Mouse (Mus musculus) C2C12 (cell line): ENCODE measurements around the gene Mcm8. TPM values are rescaled to one million over a fixed set of nuclear protein-coding genes. Genes with fewer than 3 reads are reported as not detected.

Experiments used
- H3K27me3 ChIP-seq: one replicate; pipeline ENCODE4 v1.6.1; 2011; ENCODE audit not compliant: control insufficient read depth, insufficient read depth, insufficient read length
- H3K36me3 ChIP-seq: one replicate; pipeline ENCODE4 v1.6.1; 2011; ENCODE audit not compliant: control insufficient read depth, insufficient read depth
- H3K4me3 ChIP-seq: one replicate; pipeline ENCODE4 v1.5.1; 2011; ENCODE audit warnings: mild to moderate bottlenecking, control low read depth; ENCODE audit not compliant: poor library complexity, insufficient read depth, severe bottlenecking
- H3K79me2 ChIP-seq: one replicate; pipeline ENCODE4 v1.6.1; 2011; ENCODE audit not compliant: control insufficient read depth, insufficient read depth
- H3K79me3 ChIP-seq: one replicate; pipeline ENCODE4 v1.6.1; 2011; ENCODE audit warnings: low read depth, control low read depth
- H3ac ChIP-seq: one replicate; pipeline ENCODE3; 2011; ENCODE audit warnings: low read depth; ENCODE audit not compliant: control insufficient read depth, insufficient read length
- CEBPB ChIP-seq: IDR thresholded peaks from one replicate; pipeline ENCODE4 v1.6.1; 2011; ENCODE audit warnings: low read depth, mild to moderate bottlenecking, control low read depth, moderate library complexity
- CTCF ChIP-seq: IDR thresholded peaks from one replicate; pipeline ENCODE4 v1.5.1; 2011; ENCODE audit not compliant: control insufficient read depth, insufficient read depth, insufficient read length
- FOSL1 ChIP-seq: IDR thresholded peaks from one replicate; pipeline ENCODE4 v1.8.0; 2011; ENCODE audit warnings: mild to moderate bottlenecking, low read length; ENCODE audit not compliant: poor library complexity, insufficient read depth, severe bottlenecking
- MAX ChIP-seq: IDR thresholded peaks from one replicate; pipeline ENCODE4 v1.6.1; 2011; ENCODE audit warnings: mild to moderate bottlenecking, control low read depth
- MYOD1 ChIP-seq: IDR thresholded peaks from one replicate; pipeline ENCODE4 v1.6.1; 2011; ENCODE audit warnings: low read depth; ENCODE audit not compliant: control insufficient read depth, insufficient read length
- MYOG ChIP-seq: IDR thresholded peaks from one replicate; pipeline ENCODE4 v1.6.1; 2011; ENCODE audit not compliant: control insufficient read depth, insufficient read length; ENCODE audit errors: extremely low read depth
- USF1 ChIP-seq: IDR thresholded peaks from one replicate; pipeline ENCODE4 v1.6.1; 2011; ENCODE audit warnings: low read depth, mild to moderate bottlenecking, control low read depth, moderate library complexity
- polyA plus RNA-seq: library from polyadenylated mRNA; unstranded; fragments of >200 nt; fragmentation: generic; extraction: Trizol; gene quantifications from one replicate; pipeline ENCODE4 v1.2.1, GENCODE M21; 2012; ENCODE audit warnings: missing spikeins

Mcm8 gene
- polyA plus RNA-seq, 1 experiment: 2.8 TPM

DNA sequence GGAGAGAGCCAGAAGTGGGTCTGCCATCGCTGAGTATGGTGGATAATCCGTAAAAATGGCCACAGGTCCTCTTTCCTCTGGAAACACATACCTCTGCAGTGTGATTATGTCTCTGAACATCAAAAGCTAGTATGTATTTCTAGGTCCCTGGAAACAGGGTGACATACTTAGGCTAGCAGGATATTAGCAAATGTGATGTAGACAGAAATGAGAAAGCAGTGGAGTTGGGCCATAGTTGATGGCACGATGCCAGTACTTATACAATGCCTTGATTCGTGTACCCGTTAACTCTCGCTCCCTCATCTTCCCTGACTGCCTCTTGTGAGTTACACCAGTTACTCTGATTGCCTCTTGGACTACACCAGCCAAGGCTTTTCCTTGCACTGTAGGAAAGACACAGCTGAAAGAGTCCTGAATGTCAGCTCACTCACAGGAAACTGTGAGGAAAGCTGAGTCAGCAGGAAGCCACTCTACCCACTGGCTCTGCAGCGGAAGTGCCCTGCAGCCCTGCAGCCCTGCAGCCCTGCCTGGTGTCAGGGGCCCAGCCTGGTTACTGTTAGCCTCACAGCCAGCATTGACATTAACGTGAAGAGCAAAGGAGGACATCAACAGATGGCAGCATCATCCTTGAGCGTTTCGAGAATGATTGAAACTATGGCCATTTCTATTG is 57.9 kb downstream of the Mcm8 start:
- no peaks in the 10 kb centered on the region for H3K79me3 ChIP-seq
- peaks cover 12% of the 10 kb centered on the region for H3K27me3 ChIP-seq
- no peak overlapping the region for H3ac ChIP-seq
- H3K36me3 ChIP-seq: no peaks in the 10 kb centered on the region
- no peaks in the 10 kb centered on the region for H3K79me2 ChIP-seq
- TF ChIP-seq CEBPB: no peak
- TF ChIP-seq FOSL1: no peak
- TF ChIP-seq MAX: no peak
- TF ChIP-seq MYOD1: no peak
- H3K4me3 ChIP-seq: no peak overlapping the region

DNA sequence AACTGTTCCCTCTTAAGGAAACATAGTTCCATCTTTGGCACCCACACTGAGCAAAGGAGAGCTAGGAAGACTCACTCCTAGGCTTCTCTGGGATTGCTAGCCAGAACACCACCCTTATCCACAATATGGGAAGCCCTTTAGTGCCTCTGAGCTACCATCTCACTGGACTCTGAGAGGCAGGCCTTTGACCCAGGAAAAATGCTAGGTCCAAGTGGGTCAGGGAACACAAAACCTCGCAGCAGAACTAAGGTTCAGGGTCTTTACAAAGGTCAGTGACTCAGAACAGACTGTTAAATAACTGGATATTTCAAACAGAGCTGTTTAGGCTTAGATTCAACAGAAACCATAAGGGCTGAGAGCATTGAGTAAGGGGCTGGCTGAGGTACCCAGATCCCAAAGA is 61.0 kb downstream of the Mcm8 start:
- H3K27me3 ChIP-seq: peaks cover 35% of the 10 kb centered on the region
- no peak overlapping the region for H3ac ChIP-seq
- no peaks in the 10 kb centered on the region for H3K36me3 ChIP-seq
- no peak overlapping the region for H3K4me3 ChIP-seq
- TF ChIP-seq MYOG (no peak), USF1 (no peak), CEBPB (no peak), MAX (no peak), CTCF (no peak), MYOD1 (no peak), FOSL1 (no peak)
- no peaks in the 10 kb centered on the region for H3K79me2 ChIP-seq
- H3K79me3 ChIP-seq: no peaks in the 10 kb centered on the region

- TF ChIP-seq CTCF (no peak), MAX (no peak), MYOG (no peak), CEBPB (no peak), MYOD1 (peak; percentile 24), FOSL1 (no peak)
- no peaks in the 10 kb centered on the region for H3K36me3 ChIP-seq
- H3ac ChIP-seq: peak overlapping the region; percentile 25
- peaks cover 37% of the 10 kb centered on the region for H3K27me3 ChIP-seq
- H3K4me3 ChIP-seq: no peak overlapping the region
- no peaks in the 10 kb centered on the region for H3K79me3 ChIP-seq
- H3K79me2 ChIP-seq: no peaks in the 10 kb centered on the region
Measured at GRCm38 (mm10) chr2:132879261-132880044, 63.5 kb downstream of the Mcm8 start.

DNA sequence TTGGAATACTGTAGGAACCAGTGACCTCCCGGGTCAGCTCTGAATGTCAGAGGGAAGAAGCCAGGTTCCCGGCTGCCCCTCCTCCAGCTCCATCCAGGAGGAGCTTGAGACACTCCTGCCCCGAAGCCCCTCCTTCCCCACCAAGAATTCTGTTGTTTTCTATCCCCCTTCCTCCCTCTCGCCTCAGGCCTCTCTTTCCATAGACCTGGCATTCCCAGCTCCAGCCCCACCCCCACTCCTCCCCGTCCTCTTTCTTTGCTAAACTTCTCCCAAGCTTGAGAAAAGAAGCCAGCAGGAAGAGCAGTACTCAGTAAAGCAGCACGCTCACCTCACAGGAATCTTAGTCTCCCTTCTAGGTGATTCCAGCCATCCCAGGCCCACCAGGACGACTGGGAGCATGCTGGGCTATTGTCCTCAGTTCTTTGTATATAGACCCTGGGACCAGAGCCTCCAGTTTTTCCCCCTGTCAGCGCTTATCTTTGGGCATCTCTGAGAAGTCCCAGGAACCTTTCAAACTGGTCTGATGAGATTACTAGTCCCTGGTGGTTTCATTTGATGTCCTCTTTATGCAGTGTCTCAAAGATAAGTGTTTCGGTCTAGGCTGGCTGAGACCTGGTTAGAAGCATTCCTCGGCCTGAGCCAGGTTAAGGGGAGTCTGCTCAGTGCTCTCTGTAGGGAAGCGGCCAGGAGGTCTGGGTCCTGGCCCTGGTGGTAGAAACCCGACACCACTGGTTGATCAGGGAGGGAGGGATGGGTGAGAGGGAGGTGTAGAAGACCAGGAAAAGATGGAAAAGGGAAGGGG is 65.1 kb downstream of the Mcm8 start, which contains the start of gene Lrrn4:
Lrrn4 (minus strand) TSS at position 48 of the 802 bp plus-strand sequence.
- Histone ChIP-seq H3K36me3 (no peaks in the 10 kb centered on the region), H3K27me3 (peaks cover 44% of the 10 kb centered on the region), H3K4me3 (no peak within 1 kb of the TSS), H3K79me2 (no peaks in the 10 kb centered on the region), H3ac (no peak within 1 kb of the TSS), H3K79me3 (no peaks in the 10 kb centered on the region)
- no peak for TF ChIP-seq MYOD1
- no peak for TF ChIP-seq MAX
- TF ChIP-seq CTCF: no peak
- TF ChIP-seq MYOG: no peak
- no peak for TF ChIP-seq FOSL1
- no peak for TF ChIP-seq USF1
- TF ChIP-seq CEBPB: no peak

DNA sequence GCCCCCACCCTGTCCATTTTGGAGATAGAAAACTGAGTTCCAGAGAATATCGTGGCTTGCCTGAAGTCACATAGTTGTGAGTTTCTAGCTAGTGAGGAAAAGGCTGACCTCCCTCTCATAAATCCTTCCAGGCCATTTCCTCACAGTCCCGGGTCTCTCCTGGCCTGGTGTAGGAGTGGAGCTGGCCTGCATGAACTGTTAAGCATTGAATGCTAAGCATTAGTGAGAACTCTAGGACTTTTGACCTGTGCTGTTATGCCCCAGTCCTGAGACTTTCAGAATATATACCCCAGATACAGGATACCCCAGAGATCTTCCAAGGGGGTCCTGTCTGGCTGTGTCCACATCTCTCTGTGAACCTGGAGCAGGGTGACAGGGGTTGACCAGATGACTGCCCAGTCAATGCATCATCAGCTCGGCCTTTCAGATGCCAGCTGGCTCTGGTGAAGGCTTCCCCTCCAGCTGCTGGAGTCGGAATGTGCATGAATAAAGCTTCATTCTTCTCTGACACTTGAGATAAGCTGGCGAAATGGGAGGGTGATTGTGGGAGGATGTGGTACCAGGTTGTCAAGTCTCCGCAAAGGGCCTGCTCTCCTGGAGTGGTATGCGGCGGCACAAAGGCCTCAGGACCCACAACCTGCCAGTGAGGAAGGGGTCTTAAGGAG is 68.5 kb downstream of the Mcm8 start:
- no peaks in the 10 kb centered on the region for H3K36me3 ChIP-seq
- no peaks in the 10 kb centered on the region for H3K79me3 ChIP-seq
- no peaks in the 10 kb centered on the region for H3K79me2 ChIP-seq
- no peak overlapping the region for H3K4me3 ChIP-seq
- peaks cover 27% of the 10 kb centered on the region for H3K27me3 ChIP-seq
- TF ChIP-seq USF1: no peak
- no peak for TF ChIP-seq MYOD1
- TF ChIP-seq MAX: no peak
- no peak for TF ChIP-seq FOSL1
- TF ChIP-seq CEBPB: no peak
- no peak for TF ChIP-seq CTCF
- H3ac ChIP-seq: no peak overlapping the region
